Mouse (Mus musculus) midbrain, embryonic 15.5 days (tissue): Measurements from ENCODE around the gene Klf9. TPM values are rescaled to one million over a fixed set of nuclear protein-coding genes. Genes with fewer than 3 reads are reported as not detected.
"Not testable (repeated sequence)": the region's sequence is repeated elsewhere in the genome, so short reads cannot be mapped to it uniquely, and the experiment has no call there.

Experiments used
- ATAC-seq: fragments of 200-750 bp; cut with Nextera tagmentation; replicated peaks from 2 replicates; pipeline ENCODE4 v1.8.0; 2017; ENCODE audit warnings: moderate TSS enrichment
- H3K27ac ChIP-seq: fragments of 300-500 bp; sonication (generic); 2 replicates; pipeline ENCODE4 v1.5.1; 2015; ENCODE audit warnings: mild to moderate bottlenecking, inconsistent platforms
- H3K27me3 ChIP-seq: fragments of 300-500 bp; sonication (generic); replicated peaks from 2 replicates; pipeline ENCODE4 v1.6.1; 2015; ENCODE audit warnings: inconsistent platforms
- H3K36me3 ChIP-seq: fragments of 300-500 bp; sonication (generic); replicated peaks from 2 replicates; pipeline ENCODE4 v1.6.1; 2015; ENCODE audit warnings: inconsistent platforms
- H3K4me1 ChIP-seq: fragments of 300-500 bp; sonication (generic); 2 replicates; pipeline ENCODE4 v1.6.1; 2015; ENCODE audit warnings: inconsistent platforms
- H3K4me2 ChIP-seq: fragments of 300-500 bp; sonication (generic); 2 replicates; pipeline ENCODE4 v1.6.1; 2015; ENCODE audit warnings: inconsistent platforms, mild to moderate bottlenecking, moderate library complexity
- H3K4me3 ChIP-seq: fragments of 300-500 bp; sonication (generic); 2 replicates; pipeline ENCODE4 v1.5.1; 2015; ENCODE audit warnings: mild to moderate bottlenecking, inconsistent platforms
- H3K9ac ChIP-seq: fragments of 300-500 bp; sonication (generic); 2 replicates; pipeline ENCODE4 v1.6.1; 2015; ENCODE audit warnings: mild to moderate bottlenecking, inconsistent platforms
- H3K9me3 ChIP-seq: fragments of 300-500 bp; sonication (generic); 2 replicates; pipeline ENCODE4 v1.6.1; 2016; ENCODE audit warnings: inconsistent platforms
- WGBS: fragments of 180-500 bp; shearing (Covaris S2); methylation state at CpG from one replicate; pipeline ENCODE4 v1.1.7; 2015; ENCODE audit warnings: mixed read lengths; 5-methylcytosine and 5-hydroxymethylcytosine counted together
- polyA plus RNA-seq: library from polyadenylated mRNA; unstranded; fragments of >200 nt; fragmentation: Nextera tagmentation; extraction: Ambion mirVana; gene quantifications from 2 replicates; pipeline ENCODE4 v1.2.1, GENCODE M21; 2015

Klf9 gene
- polyA plus RNA-seq, 1 experiment from 2014 or later: 2.4 TPM

GRCm38 (mm10) chr19:23143541-23143940, 2.5 kb downstream of the Klf9 start:
- Histone ChIP-seq H3K4me3 (no peak overlapping the region), H3K27ac (no peak overlapping the region), H3K4me1 (peaks cover 22% of the 10 kb centered on the region), H3K9me3 (no peaks in the 10 kb centered on the region), H3K4me2 (no peak overlapping the region), H3K9ac (no peak overlapping the region), H3K27me3 (peaks cover 41% of the 10 kb centered on the region), H3K36me3 (no peaks in the 10 kb centered on the region)
- 79% methylated on average over 8 of the region's 8 CpGs for WGBS
- no peak for ATAC-seq

DNA sequence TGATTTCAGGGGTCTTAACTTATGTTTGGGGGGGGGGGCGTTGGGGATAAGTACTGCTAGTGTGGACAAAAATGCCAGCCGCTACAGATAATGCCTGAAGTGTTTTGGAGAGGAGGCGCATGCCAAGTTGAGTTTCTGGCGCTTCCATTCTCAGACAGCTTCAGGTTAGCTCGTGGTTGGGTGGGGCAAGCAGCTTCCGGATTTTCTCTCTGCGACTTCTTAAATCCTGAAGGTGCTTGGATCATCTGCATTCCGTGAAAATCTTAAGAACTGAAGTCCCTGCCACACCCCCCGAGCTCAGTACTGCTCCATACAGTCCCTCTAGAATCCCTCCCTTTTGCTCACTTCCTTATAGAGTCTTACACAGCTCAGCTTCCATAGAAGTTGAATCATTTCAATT, 3.0 kb downstream of the Klf9 start:
- Histone ChIP-seq H3K27me3 (peaks cover 38% of the 10 kb centered on the region), H3K4me1 (peaks cover 22% of the 10 kb centered on the region), H3K4me2 (no peak overlapping the region), H3K27ac (no peak overlapping the region), H3K9me3 (no peaks in the 10 kb centered on the region), H3K4me3 (no peak overlapping the region), H3K9ac (no peak overlapping the region), H3K36me3 (no peaks in the 10 kb centered on the region)
- WGBS: 62% methylated on average over 9 of the region's 9 CpGs
- ATAC-seq: no peak

- Histone ChIP-seq H3K27ac (no peak overlapping the region), H3K9me3 (no peaks in the 10 kb centered on the region), H3K4me3 (no peak overlapping the region), H3K27me3 (peaks cover 30% of the 10 kb centered on the region), H3K4me1 (peaks cover 20% of the 10 kb centered on the region), H3K9ac (no peak overlapping the region), H3K36me3 (no peaks in the 10 kb centered on the region), H3K4me2 (no peak overlapping the region)
- 88% methylated on average over 3 of the region's 3 CpGs for WGBS
- ATAC-seq: no peak
Measured at GRCm38 (mm10) chr19:23145146-23145545, 4.1 kb downstream of the Klf9 start.

- 93% methylated on average over 7 of the region's 7 CpGs for WGBS
- not testable (repeated sequence) for H3K36me3 ChIP-seq, H3K4me2 ChIP-seq, ATAC-seq, H3K9ac ChIP-seq, H3K9me3 ChIP-seq, H3K4me3 ChIP-seq, H3K27ac ChIP-seq
- Histone ChIP-seq H3K27me3 (peaks cover 28% of the 10 kb centered on the region), H3K4me1 (peaks cover 17% of the 10 kb centered on the region)
Measured at GRCm38 (mm10) chr19:23145575-23145974, 4.5 kb downstream of the Klf9 start.

GRCm38 (mm10) chr19:23146409-23146861, 5.4 kb downstream of the Klf9 start:
- Histone ChIP-seq H3K36me3 (no peaks in the 10 kb centered on the region), H3K4me2 (no peak overlapping the region), H3K27ac (no peak overlapping the region), H3K9ac (no peak overlapping the region), H3K4me1 (peaks cover 12% of the 10 kb centered on the region), H3K4me3 (no peak overlapping the region), H3K27me3 (peaks cover 23% of the 10 kb centered on the region), H3K9me3 (no peaks in the 10 kb centered on the region)
- 69% methylated on average over 12 of the region's 12 CpGs for WGBS
- ATAC-seq: no peak

DNA sequence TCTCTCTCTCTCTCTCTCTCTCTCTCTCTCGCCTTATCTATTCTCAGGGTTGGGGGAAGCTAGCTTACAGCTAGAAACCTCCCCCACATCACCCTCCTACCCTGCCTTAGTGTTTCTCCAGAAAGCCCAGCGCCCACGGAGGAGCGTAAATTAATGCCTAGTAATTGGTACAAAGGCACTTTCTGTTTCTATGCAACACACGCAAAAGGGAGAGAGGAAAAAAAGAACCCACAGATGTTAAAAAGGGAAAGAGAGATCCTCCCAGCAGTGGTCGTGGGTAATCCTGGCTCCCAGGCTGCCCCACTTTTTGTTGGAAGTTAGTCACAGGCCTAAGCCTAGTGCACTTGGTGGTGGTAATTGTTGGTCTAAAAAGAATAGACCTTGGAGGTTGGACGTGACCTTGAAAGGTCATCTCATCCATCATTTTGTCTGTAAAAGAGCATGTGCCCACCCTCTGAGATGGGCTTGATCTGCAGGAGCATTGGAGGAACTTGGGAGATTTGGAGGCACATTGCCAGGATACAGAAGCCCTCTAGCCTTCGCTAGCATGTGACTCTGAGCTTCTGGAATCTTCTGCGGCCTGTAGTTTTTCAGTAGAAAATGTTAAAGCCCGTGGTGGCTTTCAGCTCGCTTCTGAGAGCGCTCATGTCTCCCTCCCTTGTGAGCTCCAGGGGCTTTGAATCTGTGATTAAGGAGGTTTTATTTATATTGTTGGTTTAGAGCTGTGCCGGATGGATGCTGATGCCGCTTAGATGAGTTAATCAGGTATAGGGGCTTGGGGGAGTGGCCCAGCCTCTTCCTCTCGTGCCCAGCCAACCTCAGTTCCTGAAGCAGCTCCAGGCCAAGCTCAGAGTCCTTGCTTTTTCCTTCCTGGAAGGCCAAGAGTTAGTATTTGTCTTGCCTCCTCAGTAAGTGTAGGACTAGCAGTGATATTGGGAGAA, 6.3 kb downstream of the Klf9 start:
- ATAC-seq: no peak
- no peak overlapping the region for H3K27ac ChIP-seq

GRCm38 (mm10) chr19:23149465-23150410, 8.7 kb downstream of the Klf9 start:
- 77% methylated on average over 7 of the region's 7 CpGs for WGBS
- Histone ChIP-seq H3K27ac (no peak overlapping the region), H3K4me2 (no peak overlapping the region), H3K9ac (no peak overlapping the region), H3K4me3 (no peak overlapping the region), H3K4me1 (no peaks in the 10 kb centered on the region), H3K9me3 (no peaks in the 10 kb centered on the region), H3K36me3 (no peaks in the 10 kb centered on the region), H3K27me3 (no peaks in the 10 kb centered on the region; the same call in 1 of the 2 replicates)
- no peak for ATAC-seq

More for the DNA sequence above, 6.3 kb downstream of the Klf9 start:
- H3K4me3 ChIP-seq: no peak overlapping the region
- no peak overlapping the region for H3K9ac ChIP-seq
- H3K36me3 ChIP-seq: no peaks in the 10 kb centered on the region
- H3K9me3 ChIP-seq: no peaks in the 10 kb centered on the region
- H3K4me1 ChIP-seq: peaks cover 4% of the 10 kb centered on the region
- 62% methylated on average over 15 of the region's 15 CpGs for WGBS
- no peak overlapping the region for H3K4me2 ChIP-seq
- H3K27me3 ChIP-seq: peaks cover 16% of the 10 kb centered on the region

GRCm38 (mm10) chr19:23150556-23151265, 9.7 kb downstream of the Klf9 start:
- H3K9ac ChIP-seq: no peak overlapping the region
- no peak for ATAC-seq
- H3K36me3 ChIP-seq: no peaks in the 10 kb centered on the region
- H3K27me3 ChIP-seq: no peaks in the 10 kb centered on the region
- no peaks in the 10 kb centered on the region for H3K9me3 ChIP-seq
- H3K4me1 ChIP-seq: no peaks in the 10 kb centered on the region
- WGBS: 83% methylated on average over 14 of the region's 14 CpGs
- no peak overlapping the region for H3K4me2 ChIP-seq
- no peak overlapping the region for H3K27ac ChIP-seq
- no peak overlapping the region for H3K4me3 ChIP-seq

GRCm38 (mm10) chr19:23151651-23152070, 10.6 kb downstream of the Klf9 start:
- H3K27ac ChIP-seq: no peak overlapping the region
- H3K27me3 ChIP-seq: no peaks in the 10 kb centered on the region
- H3K4me3 ChIP-seq: no peak overlapping the region
- no peaks in the 10 kb centered on the region for H3K9me3 ChIP-seq
- no peak for ATAC-seq
- no peak overlapping the region for H3K4me2 ChIP-seq
- WGBS: 42% methylated on average over 11 of the region's 11 CpGs
- H3K4me1 ChIP-seq: no peaks in the 10 kb centered on the region
- H3K36me3 ChIP-seq: no peaks in the 10 kb centered on the region
- no peak overlapping the region for H3K9ac ChIP-seq

- no peaks in the 10 kb centered on the region for H3K27me3 ChIP-seq
- no peak overlapping the region for H3K9ac ChIP-seq
- H3K4me1 ChIP-seq: no peaks in the 10 kb centered on the region
- no peak overlapping the region for H3K27ac ChIP-seq
- no peak overlapping the region for H3K4me3 ChIP-seq
- WGBS: 41% methylated on average over 4 of the region's 4 CpGs
- H3K4me2 ChIP-seq: no peak overlapping the region
- H3K9me3 ChIP-seq: no peaks in the 10 kb centered on the region
- H3K36me3 ChIP-seq: no peaks in the 10 kb centered on the region
- no peak for ATAC-seq
Measured at GRCm38 (mm10) chr19:23152201-23152640, 11.2 kb downstream of the Klf9 start.

GRCm38 (mm10) chr19:23152771-23153605, 12.0 kb downstream of the Klf9 start:
- no peak overlapping the region for H3K27ac ChIP-seq
- ATAC-seq: no peak
- H3K4me2 ChIP-seq: no peak overlapping the region
- no peak overlapping the region for H3K9ac ChIP-seq
- H3K36me3 ChIP-seq: no peaks in the 10 kb centered on the region
- no peaks in the 10 kb centered on the region for H3K4me1 ChIP-seq
- H3K27me3 ChIP-seq: no peaks in the 10 kb centered on the region
- H3K4me3 ChIP-seq: no peak overlapping the region
- 74% methylated on average over 25 of the region's 25 CpGs for WGBS
- no peaks in the 10 kb centered on the region for H3K9me3 ChIP-seq
